Mouse (Mus musculus): Measurements from ENCODE around the gene 1700113H08Rik. TPM values are rescaled to one million over a fixed set of nuclear protein-coding genes. Genes with fewer than 3 reads are reported as not detected.

Gene 1700113H08Rik
- total RNA-seq, 1 experiment from 2014 or later: not detected

GRCm38 (mm10) chr10:87059447-87059846 lies 1.6 kb downstream of the 1700113H08Rik start:
- DNase-seq: no peak

GRCm38 (mm10) chr10:87084236-87084635 lies 26.4 kb downstream of the 1700113H08Rik start:
- DNase-seq: no peak

- no peak for DNase-seq
These were observed 29.8 kb downstream of the 1700113H08Rik start for GRCm38 (mm10) chr10:87087646-87088045.

- peak; percentile 17 for DNase-seq
These were observed 36.4 kb downstream of the 1700113H08Rik start for GRCm38 (mm10) chr10:87094249-87094648.

- DNase-seq: no peak
These were observed 40.9 kb downstream of the 1700113H08Rik start for GRCm38 (mm10) chr10:87098722-87099121.

- DNase-seq: no peak
These were observed 42.8 kb downstream of the 1700113H08Rik start for GRCm38 (mm10) chr10:87100668-87101067.

- DNase-seq: no peak
These were observed 43.6 kb downstream of the 1700113H08Rik start for GRCm38 (mm10) chr10:87101265-87101950.

- DNase-seq: no peak
These were observed 44.1 kb downstream of the 1700113H08Rik start for GRCm38 (mm10) chr10:87101951-87102320.

GRCm38 (mm10) chr10:87102455-87102854 lies 44.6 kb downstream of the 1700113H08Rik start:
- DNase-seq: no peak

GRCm38 (mm10) chr10:87103286-87103685 lies 45.4 kb downstream of the 1700113H08Rik start:
- DNase-seq: no peak

GRCm38 (mm10) chr10:87107565-87108297 lies 49.9 kb downstream of the 1700113H08Rik start:
- no peak for DNase-seq

GRCm38 (mm10) chr10:87108333-87108732 lies 50.5 kb downstream of the 1700113H08Rik start:
- no peak for DNase-seq

- no peak for DNase-seq
These were observed 51.4 kb downstream of the 1700113H08Rik start for GRCm38 (mm10) chr10:87109038-87109771.

- DNase-seq: no peak
These were observed 53.1 kb downstream of the 1700113H08Rik start for GRCm38 (mm10) chr10:87110909-87111308.

GRCm38 (mm10) chr10:87125094-87125493 lies 67.2 kb downstream of the 1700113H08Rik start:
- DNase-seq: no peak

- DNase-seq: no peak
These were observed 68.5 kb downstream of the 1700113H08Rik start for GRCm38 (mm10) chr10:87126186-87126824.

GRCm38 (mm10) chr10:87151050-87151449 lies 93.2 kb downstream of the 1700113H08Rik start:
- DNase-seq: no peak

- DNase-seq: no peak
These were observed 96.1 kb downstream of the 1700113H08Rik start for GRCm38 (mm10) chr10:87153731-87154505.

- DNase-seq: no peak
These were observed 101.9 kb downstream of the 1700113H08Rik start for GRCm38 (mm10) chr10:87159781-87160180.

GRCm38 (mm10) chr10:87196123-87196756 lies 138.4 kb downstream of the 1700113H08Rik start:
- DNase-seq: no peak

- DNase-seq: no peak
These were observed 140.9 kb downstream of the 1700113H08Rik start for GRCm38 (mm10) chr10:87198720-87199119.
